Mouse (Mus musculus) lung, embryonic 15.5 days (tissue): ENCODE measurements at regions not wholly inside any gene's neighbourhood (a gene's known extent, or its start where the extent isn't known, plus 50 kb on each side); places are given as distances from the start of the nearest gene placed in this dataset.

Experiments used
- ATAC-seq: fragments of 200-750 bp; cut with Nextera tagmentation; 2 replicates; pipeline ENCODE4 v1.8.0; 2017; ENCODE audit warnings: moderate number of reproducible peaks, borderline replicate concordance; ENCODE audit not compliant: low FRiP score, low TSS enrichment; ENCODE audit errors: extremely low read depth
- H3K27ac ChIP-seq: fragments of 300-500 bp; sonication (generic); 2 replicates; pipeline ENCODE4 v1.5.1; 2015; ENCODE audit warnings: moderate library complexity, mild to moderate bottlenecking, inconsistent platforms
- H3K27me3 ChIP-seq: fragments of 300-500 bp; sonication (generic); 2 replicates; pipeline ENCODE4 v1.6.1; 2015; ENCODE audit warnings: inconsistent platforms
- H3K36me3 ChIP-seq: fragments of 300-500 bp; sonication (generic); 2 replicates; pipeline ENCODE4 v1.6.1; 2015; ENCODE audit warnings: inconsistent platforms
- H3K4me1 ChIP-seq: fragments of 300-500 bp; sonication (generic); 2 replicates; pipeline ENCODE4 v1.6.1; 2015; ENCODE audit warnings: inconsistent platforms
- H3K4me2 ChIP-seq: fragments of 300-500 bp; sonication (generic); 2 replicates; pipeline ENCODE4 v1.6.1; 2015; ENCODE audit warnings: inconsistent platforms, mild to moderate bottlenecking, moderate library complexity
- H3K4me3 ChIP-seq: fragments of 300-500 bp; sonication (generic); 2 replicates; pipeline ENCODE4 v1.5.1; 2015; ENCODE audit warnings: mild to moderate bottlenecking, inconsistent platforms
- H3K9ac ChIP-seq: fragments of 300-500 bp; sonication (generic); 2 replicates; pipeline ENCODE4 v1.6.1; 2015; ENCODE audit warnings: inconsistent platforms
- H3K9me3 ChIP-seq: fragments of 300-500 bp; sonication (generic); 2 replicates; pipeline ENCODE4 v1.6.1; 2016; ENCODE audit warnings: inconsistent platforms
- whole genome bisulfite sequencing: fragments of 180-500 bp; shearing (Covaris S2); methylation state at CpG from one replicate; pipeline ENCODE4 v1.1.7; 2015; 5-methylcytosine and 5-hydroxymethylcytosine counted together

DNA sequence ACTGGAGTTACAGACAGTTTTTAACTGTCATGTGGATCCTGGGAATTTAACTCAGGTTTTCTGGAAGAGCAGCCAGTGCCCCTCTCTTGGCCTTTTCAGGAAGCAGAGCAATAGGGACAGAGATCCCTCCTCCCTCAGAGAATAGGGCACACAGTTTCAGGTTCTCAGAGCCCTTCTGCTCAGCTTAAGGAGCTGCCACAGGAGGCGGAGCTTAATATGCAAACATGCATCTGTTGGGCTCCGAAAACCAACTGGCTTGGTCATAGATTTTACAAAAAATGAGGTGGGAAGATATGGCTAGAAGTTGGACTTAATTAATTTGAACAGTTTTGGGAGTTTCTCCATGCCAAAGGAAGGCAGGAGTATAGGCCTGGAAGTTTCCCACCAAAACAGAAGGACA, 61.9 kb upstream of the Znrf2 start:
- Histone ChIP-seq H3K4me1 (peaks cover 16% of the 10 kb centered on the region; the same call in 1 of the 2 replicates), H3K27ac (no peak overlapping the region), H3K27me3 (no peaks in the 10 kb centered on the region), H3K36me3 (no peaks in the 10 kb centered on the region), H3K4me3 (no peak overlapping the region), H3K4me2 (no peak overlapping the region), H3K9me3 (no peaks in the 10 kb centered on the region), H3K9ac (no peak overlapping the region)
- WGBS = 81% methylated on average over 2 of the region's 2 CpGs
- ATAC-seq = no peak

DNA sequence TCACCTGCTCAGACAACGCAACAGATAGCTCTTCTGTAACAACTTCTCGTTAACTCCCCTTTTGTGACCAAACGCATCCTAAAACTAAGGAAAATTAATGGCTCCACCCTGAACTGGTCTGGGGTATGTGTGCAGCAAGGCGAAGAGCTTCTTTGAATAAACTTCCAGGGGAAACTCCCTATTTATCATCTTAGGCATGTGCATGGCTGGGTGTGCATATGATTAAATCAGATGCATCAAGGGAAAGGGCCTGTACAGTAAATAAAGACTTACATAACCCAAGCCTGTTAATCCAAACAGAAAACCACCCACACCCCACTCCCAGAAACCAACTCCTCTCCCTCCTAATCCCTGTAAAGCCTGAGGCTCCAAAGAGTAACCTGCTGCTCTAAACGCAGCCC, 59.2 kb upstream of the Znrf2 start:
- Histone ChIP-seq H3K27me3 (peaks cover 4% of the 10 kb centered on the region), H3K27ac (no peak overlapping the region), H3K9ac (no peak overlapping the region), H3K36me3 (no peaks in the 10 kb centered on the region), H3K9me3 (no peaks in the 10 kb centered on the region), H3K4me2 (no peak overlapping the region), H3K4me1 (peaks cover 24% of the 10 kb centered on the region), H3K4me3 (no peak overlapping the region)
- no peak for ATAC-seq
- 50% methylated on average over 5 of the region's 5 CpGs for WGBS

DNA sequence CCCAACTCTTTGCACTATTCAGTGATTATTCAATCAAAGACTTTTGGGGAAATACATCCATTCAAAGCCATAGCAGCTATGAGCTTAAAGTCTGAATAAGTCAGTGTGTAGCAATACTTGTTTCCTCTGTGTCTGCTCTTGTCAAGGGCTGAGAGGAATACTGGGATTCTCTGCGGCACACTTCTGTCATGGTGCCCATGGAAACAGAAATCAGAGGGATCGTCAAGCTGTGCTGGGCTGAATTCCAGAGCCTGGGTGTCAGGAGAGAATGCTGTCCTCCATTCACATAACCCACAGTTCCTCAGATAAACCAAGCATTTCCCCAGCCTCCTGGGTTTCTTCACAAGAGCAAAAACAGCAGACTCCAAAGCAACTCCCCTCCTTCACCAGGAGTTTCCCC, 58.6 kb upstream of the Znrf2 start:
- no peak overlapping the region for H3K4me2 ChIP-seq
- no peak overlapping the region for H3K27ac ChIP-seq
- no peak overlapping the region for H3K4me3 ChIP-seq
- peaks cover 4% of the 10 kb centered on the region for H3K27me3 ChIP-seq
- no peaks in the 10 kb centered on the region for H3K36me3 ChIP-seq
- 13% methylated on average over 2 of the region's 2 CpGs for WGBS
- peak; percentile 71; the same call in 1 of the 2 replicates for ATAC-seq
- peaks cover 24% of the 10 kb centered on the region for H3K4me1 ChIP-seq
- H3K9me3 ChIP-seq = no peaks in the 10 kb centered on the region
- no peak overlapping the region for H3K9ac ChIP-seq

DNA sequence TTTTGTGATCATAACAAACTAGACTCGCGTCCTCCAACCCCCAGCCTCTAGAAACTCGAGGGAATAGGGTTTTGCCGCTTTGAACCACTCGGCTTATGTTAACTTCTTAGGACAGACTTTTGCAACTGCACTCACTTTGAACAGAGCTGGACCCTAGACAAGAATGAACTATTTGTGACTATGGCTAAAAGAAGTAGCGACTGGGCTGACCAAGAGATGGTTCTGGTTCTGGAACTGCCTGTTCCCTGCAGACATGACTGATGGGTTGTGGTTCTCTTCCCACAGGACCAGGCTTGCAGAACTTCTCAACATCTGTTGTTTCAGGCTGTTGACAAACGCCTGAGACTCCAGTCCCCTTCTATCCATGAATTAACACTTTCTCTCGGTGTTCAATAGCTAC, 57.5 kb upstream of the Znrf2 start:
- Histone ChIP-seq H3K27ac (no peak overlapping the region), H3K27me3 (peaks cover 4% of the 10 kb centered on the region), H3K9ac (no peak overlapping the region), H3K4me1 (peaks cover 24% of the 10 kb centered on the region), H3K36me3 (no peaks in the 10 kb centered on the region), H3K4me2 (no peak overlapping the region), H3K9me3 (no peaks in the 10 kb centered on the region), H3K4me3 (no peak overlapping the region)
- WGBS = 53% methylated on average over 8 of the region's 8 CpGs
- no peak for ATAC-seq

DNA sequence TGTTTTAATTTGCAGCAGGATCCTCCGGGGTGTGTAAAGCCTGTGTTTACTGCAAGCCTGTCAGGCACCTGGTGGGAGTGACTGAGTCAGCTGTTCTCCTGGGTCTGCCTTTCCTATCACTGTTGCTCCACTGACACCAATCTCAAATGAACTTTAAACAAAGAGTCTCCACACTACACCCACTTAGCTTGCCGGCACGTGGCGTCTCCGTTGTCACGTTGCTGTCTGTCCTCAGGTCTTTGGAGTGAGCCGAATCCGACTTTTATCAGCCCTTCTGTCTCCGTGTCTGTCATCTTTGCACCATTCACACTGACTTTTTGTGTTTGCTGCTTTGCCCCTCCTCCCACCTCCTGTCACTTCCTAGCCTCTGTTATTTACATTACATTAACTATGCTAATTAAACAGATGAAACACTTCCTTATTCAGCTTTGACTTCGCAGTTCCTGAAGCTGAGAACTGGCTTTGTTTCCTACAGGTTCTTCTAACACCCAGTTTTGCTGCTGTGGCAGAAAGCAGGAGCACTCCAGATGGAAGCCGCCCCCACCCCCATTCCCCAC, 56.7 kb upstream of the Znrf2 start:
- Histone ChIP-seq H3K4me3 (no peak overlapping the region), H3K9ac (no peak overlapping the region), H3K27ac (no peak overlapping the region), H3K4me2 (peak overlapping the region; percentile 31; the same call in 1 of the 2 replicates), H3K36me3 (no peaks in the 10 kb centered on the region), H3K9me3 (no peaks in the 10 kb centered on the region), H3K27me3 (peaks cover 4% of the 10 kb centered on the region), H3K4me1 (peaks cover 24% of the 10 kb centered on the region)
- 4% methylated on average over 11 of the region's 11 CpGs for WGBS
- ATAC-seq = peak; percentile 19; the same call in 1 of the 2 replicates

DNA sequence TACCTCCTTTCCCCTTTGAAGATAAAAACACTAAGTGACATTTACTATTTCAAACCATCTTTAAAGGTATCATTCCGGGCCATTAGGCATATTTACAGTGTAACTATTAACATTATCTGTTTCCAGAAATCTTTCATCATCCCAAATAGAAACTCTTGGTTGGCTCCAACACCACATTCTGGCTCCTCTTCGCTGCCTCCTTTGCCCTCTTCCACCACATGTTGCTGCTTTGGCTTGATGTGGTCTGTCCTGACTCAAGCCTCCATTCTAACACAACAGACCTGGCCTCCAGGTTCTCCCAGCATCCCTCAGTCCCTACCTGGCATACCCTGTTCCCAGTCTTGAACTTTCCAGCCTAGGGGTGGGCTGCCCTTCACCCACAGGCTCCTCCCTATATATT, 56.2 kb upstream of the Znrf2 start:
- no peak for ATAC-seq
- Histone ChIP-seq H3K27me3 (peaks cover 4% of the 10 kb centered on the region), H3K4me2 (no peak overlapping the region), H3K9ac (no peak overlapping the region), H3K4me1 (peaks cover 24% of the 10 kb centered on the region), H3K9me3 (no peaks in the 10 kb centered on the region), H3K27ac (no peak overlapping the region), H3K36me3 (no peaks in the 10 kb centered on the region), H3K4me3 (no peak overlapping the region)
- WGBS = 31% methylated on average over 2 of the region's 2 CpGs

DNA sequence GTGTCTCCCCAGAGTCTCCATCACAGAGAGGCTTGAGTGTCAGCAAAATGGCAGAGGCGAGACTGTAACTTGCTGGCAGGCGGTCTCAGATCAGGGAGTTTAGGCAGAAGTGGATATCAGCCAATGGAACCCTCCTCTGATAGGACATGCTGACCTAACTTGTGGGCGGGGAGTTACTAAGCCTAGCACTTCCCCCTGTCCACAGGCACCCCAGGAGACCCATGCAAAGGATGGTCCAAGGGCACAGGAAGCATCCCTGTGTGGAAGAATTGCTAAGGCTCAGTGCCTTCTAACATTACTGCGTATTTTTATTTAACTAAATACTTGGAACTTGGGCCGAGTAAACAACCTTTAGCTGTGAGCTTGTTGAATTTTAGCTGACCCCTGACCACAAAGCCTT, 54.7 kb upstream of the Znrf2 start:
- no peaks in the 10 kb centered on the region for H3K36me3 ChIP-seq
- no peak overlapping the region for H3K4me2 ChIP-seq
- H3K9me3 ChIP-seq = no peaks in the 10 kb centered on the region
- no peak overlapping the region for H3K9ac ChIP-seq
- WGBS = 48% methylated on average over 5 of the region's 5 CpGs
- H3K27ac ChIP-seq = no peak overlapping the region
- no peak overlapping the region for H3K4me3 ChIP-seq
- peaks cover 24% of the 10 kb centered on the region for H3K4me1 ChIP-seq
- H3K27me3 ChIP-seq = peaks cover 4% of the 10 kb centered on the region
- ATAC-seq = no peak

DNA sequence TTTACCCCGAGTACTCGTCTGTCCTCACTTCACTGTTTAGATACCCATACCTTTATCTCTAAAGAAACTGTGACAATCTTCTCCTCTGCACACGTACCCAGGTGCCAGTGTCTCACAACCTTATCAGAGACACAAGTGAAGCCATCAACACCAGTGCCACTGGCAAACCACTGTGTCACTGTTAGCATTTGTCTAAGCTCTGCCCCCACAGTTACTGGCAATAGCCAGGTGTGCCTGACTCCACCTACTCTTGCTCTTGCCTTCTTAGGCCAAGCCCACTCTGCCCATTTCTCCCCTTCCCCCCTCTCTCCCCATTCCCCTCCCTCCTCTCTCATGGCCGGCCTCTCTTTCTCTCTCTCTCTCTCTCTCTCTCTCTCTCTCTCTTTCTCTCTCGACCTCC, 54.2 kb upstream of the Znrf2 start:
- Histone ChIP-seq H3K36me3 (no peaks in the 10 kb centered on the region), H3K4me1 (peaks cover 21% of the 10 kb centered on the region), H3K4me3 (no peak overlapping the region), H3K27ac (no peak overlapping the region), H3K4me2 (no peak overlapping the region), H3K9ac (no peak overlapping the region), H3K27me3 (peaks cover 4% of the 10 kb centered on the region), H3K9me3 (no peaks in the 10 kb centered on the region)
- 19% methylated on average over 5 of the region's 5 CpGs for WGBS
- ATAC-seq = no peak

DNA sequence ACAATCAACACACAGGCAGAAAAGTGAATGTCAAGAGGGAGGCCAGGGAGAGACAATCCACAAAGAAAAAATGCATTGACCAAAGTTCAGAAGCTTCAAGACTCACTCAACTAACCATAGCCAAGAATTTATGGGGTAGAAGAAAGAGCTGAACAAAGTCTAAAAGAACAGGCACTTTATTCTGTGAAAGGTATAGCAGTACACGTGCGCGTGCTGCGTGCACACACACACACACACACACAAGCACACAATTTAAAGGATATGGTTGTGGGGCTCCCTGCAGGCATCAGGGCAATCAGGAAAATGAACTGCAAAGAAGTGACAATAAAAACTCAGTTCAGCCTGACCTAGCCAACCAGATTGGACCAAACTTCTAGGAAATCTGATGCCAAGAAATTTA, 53.0 kb upstream of the Znrf2 start:
- WGBS = 85% methylated on average over 4 of the region's 4 CpGs
- H3K36me3 ChIP-seq = no peaks in the 10 kb centered on the region
- H3K9ac ChIP-seq = no peak overlapping the region
- peaks cover 12% of the 10 kb centered on the region for H3K4me1 ChIP-seq
- no peak for ATAC-seq
- H3K4me3 ChIP-seq = no peak overlapping the region
- H3K4me2 ChIP-seq = no peak overlapping the region
- H3K27me3 ChIP-seq = peaks cover 4% of the 10 kb centered on the region
- H3K9me3 ChIP-seq = no peaks in the 10 kb centered on the region
- no peak overlapping the region for H3K27ac ChIP-seq

DNA sequence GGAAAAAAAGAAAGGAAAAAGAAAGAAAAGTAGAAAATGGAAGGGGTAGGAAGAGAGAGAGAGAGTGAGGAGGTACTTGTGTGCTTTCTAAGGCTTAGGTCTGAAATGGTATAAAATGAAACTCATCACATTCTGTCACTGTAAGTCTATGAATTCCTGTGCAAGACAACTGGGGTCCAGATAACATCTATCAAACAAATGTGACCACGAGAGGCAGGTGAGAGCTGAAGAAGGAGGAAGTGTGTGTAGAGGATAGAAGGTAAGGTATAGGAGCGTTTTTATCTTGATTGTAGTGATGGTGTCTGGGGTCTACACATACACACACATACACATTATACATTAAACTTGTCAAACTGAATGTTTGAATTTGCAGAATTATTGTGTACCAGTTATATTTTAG, 51.0 kb upstream of the Znrf2 start:
- no peaks in the 10 kb centered on the region for H3K36me3 ChIP-seq
- H3K27ac ChIP-seq = no peak overlapping the region
- no peaks in the 10 kb centered on the region for H3K9me3 ChIP-seq
- H3K4me1 ChIP-seq = peaks cover 4% of the 10 kb centered on the region; the same call in 1 of the 2 replicates
- WGBS = 62% methylated on average over 2 of the region's 2 CpGs
- no peak for ATAC-seq
- no peak overlapping the region for H3K4me3 ChIP-seq
- H3K4me2 ChIP-seq = no peak overlapping the region
- H3K27me3 ChIP-seq = peaks cover 2% of the 10 kb centered on the region
- H3K9ac ChIP-seq = no peak overlapping the region

DNA sequence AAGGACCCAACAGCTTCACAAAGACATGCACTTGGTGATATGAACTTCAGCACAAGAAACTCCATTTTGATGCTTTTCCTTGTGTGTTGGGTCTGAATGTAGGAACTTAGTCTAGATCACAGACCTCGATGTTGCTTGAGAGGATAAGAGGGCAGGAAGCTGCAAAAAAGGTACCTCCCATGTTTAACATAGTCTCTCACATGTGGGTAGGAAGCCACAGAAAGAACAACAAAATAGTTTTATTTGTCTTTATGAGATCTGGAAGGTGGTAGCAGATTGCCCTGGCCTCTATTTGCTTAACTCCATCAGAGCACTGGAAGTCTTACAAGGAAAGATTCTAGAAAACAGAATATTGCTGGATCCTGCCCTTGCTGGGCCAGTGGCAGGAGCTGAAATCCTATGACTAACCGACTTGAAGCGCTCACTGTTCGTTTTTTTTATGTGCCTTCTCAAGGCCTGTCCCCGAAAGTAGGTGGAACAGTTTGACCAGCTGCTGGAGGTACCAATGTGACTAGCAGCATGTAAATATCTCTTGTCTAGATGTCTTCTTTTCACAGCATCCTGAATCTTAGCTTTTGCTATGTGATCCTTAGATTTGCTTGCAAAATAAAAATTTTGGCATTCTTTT, 50.1 kb upstream of the Znrf2 start:
- Histone ChIP-seq H3K27me3 (no peaks in the 10 kb centered on the region), H3K4me1 (peaks cover 12% of the 10 kb centered on the region), H3K4me2 (no peak overlapping the region), H3K4me3 (no peak overlapping the region), H3K27ac (no peak overlapping the region), H3K9me3 (no peaks in the 10 kb centered on the region), H3K9ac (no peak overlapping the region), H3K36me3 (no peaks in the 10 kb centered on the region)
- WGBS = 74% methylated on average over 5 of the region's 5 CpGs
- ATAC-seq = no peak
